Mouse (Mus musculus): Measurements from ENCODE around the gene Rabif. TPM values are rescaled to one million over a fixed set of nuclear protein-coding genes. Genes with fewer than 3 reads are reported as not detected.

Rabif gene
- total and polyA plus RNA-seq, 3 experiments = 21.5 to 21.8 TPM; not detected in 1

GRCm38 (mm10) chr1:134515891-134516290 lies 21.4 kb downstream of the Rabif start:
- no peak for TF ChIP-seq NELFE (IDR thresholded peaks at IDR 0.05; ENCODE audit: low read depth, low read length)
- no peak for TF ChIP-seq KAT2A (conservative IDR thresholded peaks at IDR 0.05; ENCODE audit: low read depth, low read length)
- no peak for TF ChIP-seq CTCF (IDR thresholded peaks at IDR 0.05 in 2 of 3, conservative IDR thresholded peaks at IDR 0.05 in 1 of 3; ENCODE audit: control insufficient read depth in 1 of 3, insufficient read depth in 1 of 3, low read depth in 2 of 3, low read length in 3 of 3, poor library complexity in 1 of 3, severe bottlenecking in 1 of 3)
- no peak for TF ChIP-seq MAZ (IDR thresholded peaks at IDR 0.05; ENCODE audit: low read depth, low read length)
- no peak for TF ChIP-seq ZKSCAN1 (IDR thresholded peaks at IDR 0.05; ENCODE audit: low read depth, low read length)
- no peak for TF ChIP-seq EP300 (IDR thresholded peaks at IDR 0.05; ENCODE audit: low read depth in 1 of 2, low read length in 2 of 2)
- no peak for TF ChIP-seq UBTF (IDR thresholded peaks at IDR 0.05; ENCODE audit: borderline replicate concordance, insufficient read depth, low read depth, low read length)
- TF ChIP-seq MAFK (IDR thresholded peaks at IDR 0.05; ENCODE audit: borderline replicate concordance, low read depth, low read length) = no peak
- TF ChIP-seq ETS1 (IDR thresholded peaks at IDR 0.05; ENCODE audit: low read depth, low read length) = no peak
- no peak for TF ChIP-seq USF1 (IDR thresholded peaks at IDR 0.05; ENCODE audit: low read depth, low read length)
- no peak for TF ChIP-seq GATA1 (IDR thresholded peaks at IDR 0.05; ENCODE audit: low read depth, low read length)
- TF ChIP-seq ELF1 (IDR thresholded peaks at IDR 0.05; ENCODE audit: low read depth, low read length) = no peak
- no peak for TF ChIP-seq CHD1 (IDR thresholded peaks at IDR 0.05; ENCODE audit: low read depth, low read length)
- TF ChIP-seq MYB (IDR thresholded peaks at IDR 0.05; ENCODE audit: low read depth, low read length) = no peak
- TF ChIP-seq MYC (IDR thresholded peaks at IDR 0.05; ENCODE audit: low read depth, low read length) = no peak
- no peak for TF ChIP-seq GABPA (IDR thresholded peaks at IDR 0.05; ENCODE audit: low read depth, low read length)
- TF ChIP-seq MEF2A (IDR thresholded peaks at IDR 0.05; ENCODE audit: extremely low read depth, insufficient replicate concordance, low read depth, low read length, poor library complexity, severe bottlenecking) = no peak
- Histone ChIP-seq H3K4me3 (ENCODE audit: control insufficient read depth in 1 of 2, insufficient read depth in 1 of 2, low read depth in 2 of 2, low read length in 2 of 2) (no peak overlapping the region), H3K79me2 (ENCODE audit: control insufficient read depth, insufficient read depth, low read length, poor library complexity) (no peaks in the 10 kb centered on the region), H3K27me3 (ENCODE audit: control insufficient read depth in 1 of 2, insufficient read depth in 2 of 2, low read length in 2 of 2) (no peaks in the 10 kb centered on the region), H3K9ac (ENCODE audit: control insufficient read depth, low read depth, low read length, poor library complexity, severe bottlenecking) (no peak overlapping the region), H3K4me1 (ENCODE audit: control insufficient read depth in 1 of 2, insufficient read depth in 2 of 2, low read length in 2 of 2) (peaks cover 13 to 28% of the 10 kb centered on the region in 2 experiments), H3K36me3 (ENCODE audit: control insufficient read depth in 1 of 2, insufficient read depth in 2 of 2, low read length in 2 of 2) (peaks cover 0 to 19% of the 10 kb centered on the region in 2 experiments; a peak in 2 of 4 replicates), H3K9me3 (replicated peaks; ENCODE audit: insufficient read depth, low read length) (no peaks in the 10 kb centered on the region), H3K27ac (ENCODE audit: control insufficient read depth, low read depth, low read length) (no peak overlapping the region)
- no peak for DNase-seq (ENCODE audit: low read depth, low spot score)

- no peaks in the 10 kb centered on the region for H3K27me3 ChIP-seq (ENCODE audit: control insufficient read depth in 1 of 2, insufficient read depth in 2 of 2, low read length in 2 of 2)
- peaks cover 15 to 28% of the 10 kb centered on the region in 2 experiments for H3K4me1 ChIP-seq (ENCODE audit: control insufficient read depth in 1 of 2, insufficient read depth in 2 of 2, low read length in 2 of 2)
- H3K79me2 ChIP-seq (ENCODE audit: control insufficient read depth, insufficient read depth, low read length, poor library complexity) = no peaks in the 10 kb centered on the region
- DNase-seq (ENCODE audit: low read depth, low spot score) = no peak
- H3K9me3 ChIP-seq (replicated peaks; ENCODE audit: insufficient read depth, low read length) = no peaks in the 10 kb centered on the region
- no peak overlapping the region for H3K27ac ChIP-seq (ENCODE audit: control insufficient read depth, low read depth, low read length)
- H3K36me3 ChIP-seq (ENCODE audit: control insufficient read depth in 1 of 2, insufficient read depth in 2 of 2, low read length in 2 of 2) = peaks cover 0 to 20% of the 10 kb centered on the region in 2 experiments; a peak in 2 of 4 replicates
- no peak overlapping the region for H3K4me3 ChIP-seq (ENCODE audit: control insufficient read depth in 1 of 2, insufficient read depth in 1 of 2, low read depth in 2 of 2, low read length in 2 of 2)
- TF ChIP-seq POLR2AphosphoS5 (IDR thresholded peaks at IDR 0.05; ENCODE audit: borderline replicate concordance, low read depth, low read length) (no peak), NELFE (IDR thresholded peaks at IDR 0.05; ENCODE audit: low read depth, low read length) (no peak), USF1 (IDR thresholded peaks at IDR 0.05; ENCODE audit: low read depth, low read length) (no peak), ZNF384 (IDR thresholded peaks at IDR 0.05; ENCODE audit: low read depth, low read length) (no peak), SIN3A (IDR thresholded peaks at IDR 0.05; ENCODE audit: low read length) (no peak), EP300 (IDR thresholded peaks at IDR 0.05; ENCODE audit: low read depth in 1 of 2, low read length in 2 of 2) (no peak), POLR2A (IDR thresholded peaks at IDR 0.05; ENCODE audit: control insufficient read depth in 1 of 2, insufficient read depth in 1 of 2, low read depth in 1 of 2, low read length in 2 of 2, poor library complexity in 1 of 2) (no peak), MYB (IDR thresholded peaks at IDR 0.05; ENCODE audit: low read depth, low read length) (no peak), USF2 (IDR thresholded peaks at IDR 0.05; ENCODE audit: borderline replicate concordance in 1 of 2, insufficient read depth in 1 of 2, low read depth in 1 of 2, low read length in 2 of 2) (no peak), ELF1 (IDR thresholded peaks at IDR 0.05; ENCODE audit: low read depth, low read length) (no peak), HCFC1 (IDR thresholded peaks at IDR 0.05; ENCODE audit: low read depth, low read length) (no peak), GABPA (IDR thresholded peaks at IDR 0.05; ENCODE audit: low read depth, low read length) (no peak), RCOR1 (IDR thresholded peaks at IDR 0.05; ENCODE audit: low read depth, low read length) (no peak), ZC3H11A (IDR thresholded peaks at IDR 0.05; ENCODE audit: low read depth, low read length) (no peak), JUND (IDR thresholded peaks at IDR 0.05; ENCODE audit: low read depth, low read length) (no peak), TCF12 (IDR thresholded peaks at IDR 0.05; ENCODE audit: low read depth, low read length) (no peak), KAT2A (conservative IDR thresholded peaks at IDR 0.05; ENCODE audit: low read depth, low read length) (no peak)
- no peak overlapping the region for H3K9ac ChIP-seq (ENCODE audit: control insufficient read depth, low read depth, low read length, poor library complexity, severe bottlenecking)
Observed at GRCm38 (mm10) chr1:134516491-134517198, 22.2 kb downstream of the Rabif start.
